Mouse (Mus musculus): ENCODE results near the gene Akr1c6.
"Not testable (repeated sequence)": the region's sequence is repeated elsewhere in the genome, so short reads cannot be mapped to it uniquely, and the experiment has no call there.

Gene Akr1c6

DNA sequence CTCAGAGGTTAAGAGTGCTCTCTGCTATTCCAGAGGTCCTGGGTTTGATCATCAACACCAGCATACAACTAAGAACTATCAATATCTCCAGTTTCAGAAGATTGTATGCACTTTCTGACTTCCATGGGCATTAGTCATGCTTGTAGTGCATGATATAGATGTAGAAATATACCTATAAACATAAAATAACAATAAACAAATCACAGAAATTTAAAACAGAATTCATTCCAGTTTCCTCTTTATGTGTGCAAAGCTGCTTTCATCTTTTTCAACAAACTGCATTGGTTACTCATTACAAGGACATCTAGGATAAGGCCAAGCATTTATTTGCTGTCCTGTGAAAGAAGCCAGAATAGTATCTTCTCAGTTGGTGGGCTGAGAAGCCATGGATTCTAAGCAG, at the start of gene Akr1c6:
TSS of gene Akr1c6 (plus strand) at position 301 of the 400 bp plus-strand sequence.
- no peak for DNase-seq

DNA sequence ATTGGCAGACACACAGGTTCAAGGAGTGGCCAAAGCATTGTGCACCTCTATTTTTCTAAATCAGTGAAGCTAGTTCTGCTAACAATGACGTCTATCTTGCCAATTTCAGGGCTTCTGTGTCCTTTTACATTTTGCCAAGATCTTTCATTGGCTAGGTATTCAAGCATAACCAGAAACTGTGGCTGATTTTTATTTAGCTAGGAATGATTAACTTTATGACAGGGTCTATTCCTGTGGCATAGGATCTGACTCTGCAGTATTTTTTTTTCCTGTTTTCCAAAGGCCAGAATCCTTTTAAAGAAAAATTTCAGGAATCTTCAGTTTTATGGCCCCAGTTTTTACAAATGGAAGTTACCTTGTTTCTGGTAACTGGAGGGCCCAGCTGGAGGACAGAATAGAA, 49.2 kb upstream of the Akr1c6 start:
- no peak for DNase-seq

DNA sequence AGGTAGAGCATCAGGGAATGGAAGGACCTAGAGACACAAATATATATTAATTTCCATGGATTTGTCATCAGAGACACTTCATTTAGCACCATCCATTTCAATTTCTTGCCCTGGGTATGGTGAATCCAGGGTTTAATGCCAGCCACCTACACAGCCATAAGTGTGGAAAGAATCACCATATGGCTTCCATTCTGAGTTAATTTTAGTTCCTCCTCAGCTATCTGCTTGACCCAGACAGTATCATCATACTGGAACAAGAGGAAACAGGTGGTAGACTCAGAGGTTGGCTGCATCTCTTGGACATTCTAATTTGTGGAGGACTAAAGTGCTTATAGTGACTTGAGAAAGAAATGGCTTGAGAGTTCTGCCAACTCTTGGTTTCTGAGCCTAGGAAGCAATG, 48.6 kb upstream of the Akr1c6 start:
- DNase-seq, result no peak

DNA sequence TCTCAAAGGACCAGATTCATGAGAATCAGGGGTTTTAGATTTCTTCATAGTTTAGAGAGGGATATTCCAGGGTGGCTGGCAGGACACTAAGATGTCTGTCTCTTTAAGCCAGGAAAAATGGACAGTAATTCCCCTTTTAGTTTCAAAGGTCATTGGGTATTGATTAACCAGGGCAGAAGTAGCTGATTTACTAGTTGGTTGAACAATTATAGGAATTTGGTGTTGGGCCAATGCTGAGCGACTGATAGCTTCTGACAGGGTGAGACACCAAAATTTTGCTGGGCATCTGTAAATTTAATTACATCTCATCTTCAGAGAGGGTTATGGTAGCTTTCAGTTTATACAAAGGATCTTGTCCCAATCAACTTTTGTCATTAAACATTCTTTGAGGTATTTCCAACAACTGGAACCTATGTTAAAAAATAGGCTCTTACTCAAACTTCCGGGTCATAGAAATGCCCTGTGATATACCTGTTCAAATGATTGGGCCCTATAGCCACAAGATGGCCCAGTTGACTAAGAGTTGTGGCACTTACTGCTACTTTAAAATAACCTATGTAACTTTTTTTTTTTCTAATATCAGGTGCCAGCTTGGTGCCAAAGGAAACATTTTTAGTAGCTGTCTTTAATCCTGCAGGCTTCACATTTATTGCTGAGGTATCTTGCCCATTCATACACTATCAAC, 45.2 kb upstream of the Akr1c6 start:
- DNase-seq, result peak; percentile 39 to 43

DNA sequence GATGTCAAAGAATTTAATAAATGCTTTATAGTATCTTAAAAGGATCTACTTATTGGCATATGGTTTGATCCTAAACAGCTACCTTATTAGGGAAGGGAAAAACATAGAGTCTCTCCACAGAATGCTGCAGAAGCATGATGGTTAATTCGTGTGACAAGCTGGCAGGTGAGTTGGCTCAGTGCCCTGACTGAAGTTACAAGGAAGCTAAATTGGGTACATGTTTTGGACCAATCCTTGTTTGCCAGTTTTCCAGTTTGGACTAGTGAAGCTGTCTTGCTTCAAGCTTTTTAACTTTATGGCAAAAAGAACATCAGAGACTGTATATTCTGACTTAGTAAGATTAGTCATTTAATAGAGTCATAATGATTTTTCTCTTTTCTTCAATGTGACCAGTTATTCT, 33.7 kb upstream of the Akr1c6 start:
- DNase-seq, result not testable (repeated sequence)

DNA sequence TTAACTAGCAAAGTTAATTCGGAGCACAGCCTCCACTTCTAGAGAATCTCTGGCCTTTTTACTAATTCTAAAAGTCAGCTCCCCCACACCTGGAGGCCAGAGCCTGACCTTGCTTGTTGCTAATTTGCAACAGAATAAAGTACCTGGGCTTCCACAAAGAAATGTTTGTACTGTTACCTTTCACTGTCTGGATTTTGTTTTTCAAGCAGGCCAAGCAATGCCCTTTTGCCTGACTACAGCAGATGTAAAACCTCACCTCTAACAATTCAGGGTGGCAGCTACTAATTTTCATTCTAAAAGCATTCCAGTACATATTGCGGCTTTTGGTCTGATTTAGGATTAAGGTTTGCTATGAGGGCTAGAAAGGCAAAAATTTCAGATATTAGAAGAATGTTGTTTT, 33.3 kb upstream of the Akr1c6 start:
- DNase-seq, result no peak

DNA sequence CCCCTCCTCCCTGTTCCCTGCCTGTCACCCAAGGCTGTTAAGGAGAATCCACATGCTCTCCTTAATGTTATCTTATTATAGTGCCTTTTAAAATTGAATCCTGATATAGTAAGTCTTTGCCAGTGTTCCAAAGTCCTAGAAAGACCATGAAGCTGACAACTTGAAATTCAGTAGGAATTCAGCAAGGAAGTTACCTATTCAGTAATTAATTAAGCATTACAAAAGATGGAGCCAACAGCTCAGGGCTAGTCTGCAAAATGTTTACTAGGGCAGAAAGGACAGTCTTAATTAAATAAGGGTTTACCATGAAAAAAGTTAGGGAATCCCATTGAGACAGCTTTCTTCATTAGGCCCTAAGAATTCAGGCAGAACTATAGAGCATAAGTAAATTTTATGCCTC, 31.9 kb upstream of the Akr1c6 start:
- DNase-seq, result no peak

DNA sequence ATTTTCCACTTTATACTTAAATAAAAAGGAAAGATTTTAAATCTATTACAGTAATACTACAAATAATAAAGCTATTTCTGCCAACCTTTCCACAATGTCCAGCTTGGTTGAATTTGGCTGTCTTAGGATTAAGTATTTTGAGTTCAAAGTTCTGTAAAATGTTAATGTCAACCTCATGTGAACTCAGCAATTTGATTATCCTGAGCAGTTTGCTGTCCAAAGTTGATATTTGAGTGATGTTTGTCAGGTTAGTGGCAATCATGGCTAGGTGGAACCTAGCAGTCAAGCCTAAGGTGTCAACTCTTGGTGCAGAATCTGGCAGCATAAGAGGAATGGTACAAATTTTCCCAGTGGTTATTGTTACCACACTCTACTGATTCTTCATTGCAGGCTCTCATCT, 29.4 kb upstream of the Akr1c6 start:
- DNase-seq, result no peak

DNA sequence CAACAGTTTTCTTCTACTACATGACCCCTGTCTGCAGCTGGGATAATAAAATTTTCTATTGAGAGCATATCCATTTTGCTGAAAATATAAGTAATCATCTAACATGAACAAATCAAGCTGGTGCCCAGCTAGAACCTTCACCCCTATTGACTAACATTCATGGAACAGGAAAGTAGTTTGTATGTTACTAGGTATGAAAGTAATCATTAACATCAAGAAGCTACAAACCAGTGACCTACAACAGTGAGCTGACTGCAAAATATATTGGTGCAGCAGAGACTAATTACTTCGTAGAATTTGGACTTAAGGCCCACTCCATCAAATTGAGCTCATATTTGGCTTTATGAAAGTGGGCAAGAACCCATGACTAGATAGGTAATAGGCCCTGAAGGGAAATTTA, 27.3 kb upstream of the Akr1c6 start:
- no peak for DNase-seq

DNA sequence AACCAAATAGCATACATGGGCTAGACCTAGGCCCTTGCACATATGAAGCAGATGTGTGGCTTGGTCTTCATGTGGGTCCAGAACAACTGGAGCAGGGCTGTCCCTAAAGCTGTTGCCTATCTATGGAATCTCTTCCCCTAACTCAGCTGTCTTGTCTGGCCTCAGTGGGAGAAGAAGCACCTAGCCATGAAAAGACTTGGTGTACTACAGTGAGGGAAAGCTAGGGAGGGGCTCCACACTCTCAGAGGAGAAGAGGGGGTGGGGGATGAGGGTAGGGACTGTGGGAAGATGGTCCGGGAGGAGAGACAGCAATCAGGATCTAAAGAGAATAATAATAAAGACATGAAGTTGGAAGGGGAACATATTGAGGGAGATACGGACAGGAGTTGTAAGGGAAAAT, 5.5 kb upstream of the Akr1c6 start:
- no peak for DNase-seq

DNA sequence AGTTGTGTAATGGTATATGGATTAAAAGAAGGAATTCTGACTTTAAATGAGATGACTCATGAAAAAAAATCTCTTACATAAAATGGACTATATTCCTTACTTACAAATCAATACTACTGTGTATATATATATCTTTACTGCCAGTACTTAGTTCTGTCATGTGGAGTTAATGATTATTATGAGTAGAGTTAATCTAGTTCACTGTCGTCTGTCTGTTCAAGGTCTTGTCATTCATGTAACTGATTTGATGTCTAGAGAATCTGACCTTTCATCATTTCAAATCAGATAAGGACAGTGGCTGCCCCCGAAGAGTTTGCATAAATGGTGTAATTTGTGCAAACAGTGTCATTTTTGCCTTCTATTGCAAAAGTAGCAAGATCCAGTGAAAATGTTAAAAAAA, 5.1 kb upstream of the Akr1c6 start:
- DNase-seq, result no peak

DNA sequence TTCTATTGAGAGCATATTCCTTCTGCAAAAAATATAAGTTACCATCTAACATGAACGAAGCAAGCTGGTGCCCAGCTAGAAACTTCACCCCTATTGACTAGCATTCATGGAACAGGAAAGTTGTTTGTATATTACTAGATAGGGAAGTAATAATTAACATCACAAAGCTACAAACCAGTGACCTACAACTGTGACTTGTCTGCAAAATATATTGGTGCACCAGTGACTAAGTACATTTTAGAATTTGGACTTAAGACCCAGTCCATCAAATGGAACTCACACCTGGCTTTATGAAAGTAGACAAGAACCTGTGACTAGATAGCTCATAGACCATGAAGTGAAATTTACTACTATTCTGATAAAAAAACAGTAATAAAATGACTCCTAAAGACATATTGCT, 3.0 kb upstream of the Akr1c6 start:
- no peak for DNase-seq

DNA sequence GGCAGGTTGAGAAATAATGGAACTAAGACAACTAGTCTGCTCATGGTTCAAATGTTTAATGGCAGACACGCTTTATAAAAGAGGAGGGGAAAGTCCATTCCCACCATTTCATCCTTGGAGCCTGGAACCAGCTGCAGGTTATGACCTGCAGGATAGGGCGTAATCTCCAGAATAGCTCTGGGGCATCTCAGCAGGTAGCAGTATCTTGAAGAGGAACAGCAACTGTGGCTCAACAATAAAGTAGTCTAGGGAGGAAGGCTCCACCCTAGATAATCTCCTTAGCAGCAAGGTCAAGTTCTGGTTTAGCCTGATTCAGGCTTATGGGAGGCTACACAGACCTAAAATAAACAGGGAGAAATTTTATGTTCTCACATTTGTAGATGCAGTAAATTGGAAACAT, 31.5 kb downstream of the Akr1c6 start:
- DNase-seq, result no peak

DNA sequence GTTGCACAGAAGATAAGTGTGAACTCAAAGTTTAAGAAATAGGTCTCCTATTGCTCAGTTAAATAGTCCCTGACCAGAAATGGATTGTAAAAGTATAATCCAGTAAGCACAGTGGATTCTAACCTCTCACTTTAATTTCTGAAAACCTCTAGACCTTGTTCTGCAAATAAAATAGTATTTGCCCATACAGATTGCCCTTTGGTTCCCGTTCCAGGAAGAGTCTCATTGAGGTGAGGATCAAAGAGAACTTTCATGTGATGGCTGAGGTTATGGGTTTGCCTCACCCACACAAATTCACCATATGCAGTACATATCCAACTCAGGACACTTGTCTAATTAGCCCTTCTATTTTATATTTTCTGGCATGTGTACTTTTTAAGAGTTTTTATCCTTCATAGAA, 33.8 kb downstream of the Akr1c6 start:
- no peak for DNase-seq

All from kidney, postnatal 25 days (tissue).